Mouse (Mus musculus) lung, embryonic 14.5 days (tissue): ENCODE results near the gene Rab1a. TPM values are rescaled to one million over a fixed set of nuclear protein-coding genes. Genes with fewer than 3 reads are reported as not detected.
"Not testable (repeated sequence)": the region's sequence is repeated elsewhere in the genome, so short reads cannot be mapped to it uniquely, and the experiment has no call there.

Experiments
- ATAC-seq: fragments of 200-750 bp; cut with Nextera tagmentation; 2 replicates; pipeline ENCODE4 v1.8.0; 2017; ENCODE audit warnings: mild to moderate bottlenecking, moderate TSS enrichment, moderate library complexity; ENCODE audit not compliant: insufficient read depth
- DNase-seq: peaks from one replicate; pipeline ENCODE4 v3.0.0-alpha.2; 2015
- H3K27ac ChIP-seq: fragments of 300-500 bp; sonication (generic); 2 replicates; pipeline ENCODE4 v1.5.1; 2014; ENCODE audit warnings: low read depth, mild to moderate bottlenecking, moderate library complexity
- H3K27me3 ChIP-seq: fragments of 300-500 bp; sonication (generic); 2 replicates; pipeline ENCODE4 v1.6.1; 2014; ENCODE audit warnings: low read length, control low read depth; ENCODE audit not compliant: insufficient read depth
- H3K36me3 ChIP-seq: fragments of 300-500 bp; sonication (generic); 2 replicates; pipeline ENCODE4 v1.6.1; 2014; ENCODE audit warnings: control low read depth; ENCODE audit not compliant: insufficient read depth
- H3K4me1 ChIP-seq: fragments of 300-500 bp; sonication (generic); 2 replicates; pipeline ENCODE4 v1.6.1; 2014; ENCODE audit warnings: antibody characterized with exemption, control low read depth; ENCODE audit not compliant: insufficient read depth
- H3K4me2 ChIP-seq: fragments of 300-500 bp; sonication (generic); 2 replicates; pipeline ENCODE4 v1.6.1; 2014; ENCODE audit warnings: mild to moderate bottlenecking
- H3K4me3 ChIP-seq: fragments of 300-500 bp; sonication (generic); 2 replicates; pipeline ENCODE4 v1.5.1; 2014; ENCODE audit warnings: low read depth, low read length
- H3K9ac ChIP-seq: fragments of 300-500 bp; sonication (generic); 2 replicates; pipeline ENCODE4 v1.6.1; 2014
- H3K9me3 ChIP-seq: fragments of 300-500 bp; sonication (generic); 2 replicates; pipeline ENCODE4 v1.6.1; 2016; ENCODE audit warnings: low read depth, low read length, control low read depth
- CTCF ChIP-seq: IDR thresholded peaks from 2 replicates; pipeline ENCODE4 v1.5.1; 2016; ENCODE audit warnings: antibody characterized with exemption, low read depth
- WGBS: fragments of 180-500 bp; shearing (Covaris S2); extraction: QIAGEN DNeasy Blood & Tissue Kit; methylation state at CpG from one replicate; pipeline ENCODE4 v1.1.7; 2014; 5-methylcytosine and 5-hydroxymethylcytosine counted together
- polyA plus RNA-seq: library from polyadenylated mRNA; unstranded; fragments of >200 nt; fragmentation: Nextera tagmentation; extraction: Ambion mirVana; gene quantifications from 2 replicates; pipeline ENCODE4 v1.2.1, GENCODE M21; 2014

Gene Rab1a
- polyA plus RNA-seq = 241 and 258 TPM in 2 replicates

DNA sequence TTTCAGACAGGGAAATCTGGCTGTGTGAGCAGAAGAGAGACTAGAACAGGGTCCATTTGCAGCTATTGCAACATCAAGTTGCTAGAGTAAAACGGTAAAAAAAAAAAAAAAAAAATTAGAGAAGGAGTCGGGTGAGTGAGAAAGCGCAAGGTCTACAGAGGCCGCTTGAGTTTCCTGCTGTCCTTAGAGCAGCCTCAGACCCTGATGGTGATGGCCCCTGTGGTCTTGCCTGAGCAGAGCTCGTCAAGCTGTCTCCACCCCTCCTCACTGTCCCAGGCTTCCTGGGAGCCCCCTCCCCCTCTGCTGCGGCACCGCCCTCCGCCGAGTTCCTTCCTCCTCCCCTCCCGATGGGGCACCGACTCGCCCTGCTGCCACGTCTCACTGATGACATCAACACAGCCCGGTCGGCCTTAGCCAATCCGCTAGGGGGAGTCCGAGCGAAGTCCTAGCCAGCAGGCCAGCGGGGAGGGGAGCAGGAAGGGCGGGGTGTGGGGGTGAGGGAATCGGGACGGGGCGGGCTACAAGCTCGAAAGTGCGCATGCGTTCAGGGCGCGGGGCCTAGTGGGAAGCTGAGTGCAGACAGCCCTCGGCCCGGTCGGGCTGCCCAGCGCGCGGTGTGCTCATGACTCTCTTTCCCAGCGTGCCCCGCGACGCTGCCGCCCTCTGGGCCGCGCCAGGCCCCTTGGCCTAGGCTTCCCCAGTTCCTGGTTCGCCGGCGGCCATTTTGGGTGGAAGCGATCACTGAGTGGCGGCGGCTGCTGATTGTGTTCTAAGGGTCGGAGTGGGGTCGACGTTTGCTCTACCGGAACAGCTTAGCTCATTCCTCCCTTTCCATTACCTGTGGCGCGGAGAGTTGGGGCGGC, at the start of gene Rab1a:
TSS of gene Rab1a (plus strand) at position 720 of the 863 bp plus-strand sequence.
- under 1% methylated on average over 52 of the region's 54 CpGs for WGBS
- Histone ChIP-seq H3K4me3 (peak within 1 kb of the TSS; percentile 98), H3K27me3 (no peaks in the 10 kb centered on the region), H3K4me1 (peaks cover 12% of the 10 kb centered on the region), H3K4me2 (peak within 1 kb of the TSS; percentile 93), H3K27ac (peak within 1 kb of the TSS; percentile 98), H3K9ac (peak within 1 kb of the TSS; percentile 99), H3K9me3 (no peaks in the 10 kb centered on the region), H3K36me3 (0 out of 2 replicates have a peak, but pooled peaks cover 5% of the 10 kb centered on the region)
- TF ChIP-seq CTCF = peak; percentile 90
- DNase-seq = peak; percentile 100
- peak; percentile 100 for ATAC-seq

DNA sequence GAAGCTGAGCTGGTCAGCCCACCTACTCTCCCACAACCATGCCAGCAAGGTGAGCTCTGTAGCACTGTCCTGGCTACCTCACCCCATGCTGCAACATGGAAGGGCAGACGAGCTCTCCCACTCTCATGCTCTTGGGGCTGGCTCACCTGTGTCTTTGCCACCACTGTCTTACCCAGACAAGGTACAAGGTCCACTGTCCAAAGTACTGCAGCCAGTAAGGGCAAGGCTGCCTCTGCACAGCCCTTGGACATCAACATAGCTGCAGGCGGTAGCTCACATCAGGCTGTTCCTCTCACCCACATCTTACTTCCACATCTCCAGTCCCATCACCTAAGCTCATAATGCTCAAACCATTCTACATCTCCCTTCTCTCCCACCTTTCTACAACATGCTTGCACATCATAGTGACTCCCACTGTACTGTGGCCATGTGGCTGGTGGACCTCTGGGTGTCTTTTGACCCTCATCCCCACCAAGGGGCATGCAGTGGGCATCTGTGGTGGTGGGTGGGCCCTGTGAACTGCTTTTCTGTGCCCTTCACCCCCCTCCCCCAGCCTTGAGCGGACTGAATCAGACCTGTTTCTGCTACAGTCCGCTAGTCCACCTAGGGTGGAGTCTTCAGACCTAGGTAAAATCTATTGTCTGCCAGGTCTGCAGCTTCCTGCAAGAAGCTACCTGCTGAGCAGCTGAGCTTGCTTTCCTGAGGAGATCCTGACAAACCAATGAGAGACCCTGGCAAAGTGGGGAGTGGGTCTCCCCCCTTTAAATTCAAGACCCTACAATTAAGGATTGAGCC, 48.9 kb upstream of the Rab1a start:
- DNase-seq (no peak), ATAC-seq (no peak)
- Histone ChIP-seq H3K4me2 (no peak overlapping the region), H3K9ac (no peak overlapping the region), H3K4me1 (no peaks in the 10 kb centered on the region), H3K27ac (no peak overlapping the region), H3K36me3 (no peaks in the 10 kb centered on the region), H3K4me3 (no peak overlapping the region), H3K9me3 (no peaks in the 10 kb centered on the region), H3K27me3 (no peaks in the 10 kb centered on the region)
- TF ChIP-seq CTCF = no peak
- 79% methylated on average over 4 of the region's 4 CpGs for whole genome bisulfite sequencing

DNA sequence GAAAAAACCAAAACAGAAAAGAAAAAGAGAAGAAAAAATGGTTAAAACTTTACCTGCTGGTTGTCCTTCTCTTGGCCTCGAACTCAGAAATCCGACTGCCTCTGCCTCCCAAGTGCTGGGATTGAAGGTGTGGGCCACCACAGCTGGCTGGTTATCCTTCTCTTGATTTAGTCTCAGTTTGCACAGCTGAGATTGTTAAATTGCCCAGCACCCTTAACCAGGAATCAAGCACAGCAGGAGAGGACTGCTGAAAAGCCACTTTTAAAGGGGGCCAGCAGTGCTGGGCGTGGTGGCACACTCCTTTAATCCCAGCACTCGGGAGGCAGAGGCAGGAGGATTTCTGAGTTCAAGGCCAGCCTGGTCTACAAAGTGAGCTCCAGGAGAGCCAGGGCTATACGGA, 47.7 kb upstream of the Rab1a start:
- not testable (repeated sequence) for ATAC-seq, H3K27me3 ChIP-seq

DNA sequence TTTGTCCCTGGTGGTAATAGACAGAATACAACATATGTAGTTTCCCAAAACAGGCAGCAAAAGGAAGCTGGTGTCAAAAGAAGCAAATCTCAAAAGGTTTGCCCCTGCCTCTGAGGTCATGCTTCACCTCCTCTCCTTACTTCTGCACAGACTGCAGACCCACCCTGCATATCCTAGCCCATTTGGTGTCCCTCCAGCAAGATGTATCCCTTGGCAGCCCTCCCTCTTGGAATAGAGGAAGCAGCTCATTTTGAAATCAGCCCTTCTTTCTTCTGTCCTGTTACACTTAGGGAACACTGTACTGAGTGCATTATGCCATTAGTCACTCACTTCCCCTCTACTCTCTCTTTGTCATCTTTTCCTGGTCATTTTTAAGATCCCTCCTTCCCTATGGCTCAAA, 42.4 kb upstream of the Rab1a start:
- Histone ChIP-seq H3K9ac (no peak overlapping the region), H3K27ac (no peak overlapping the region), H3K4me3 (no peak overlapping the region), H3K4me1 (no peaks in the 10 kb centered on the region), H3K4me2 (no peak overlapping the region), H3K36me3 (no peaks in the 10 kb centered on the region), H3K27me3 (no peaks in the 10 kb centered on the region), H3K9me3 (no peaks in the 10 kb centered on the region)
- TF ChIP-seq CTCF = no peak
- ATAC-seq (no peak), DNase-seq (no peak)

More for the DNA sequence above, 47.7 kb upstream of the Rab1a start:
- H3K4me1 ChIP-seq, H3K9ac ChIP-seq, H3K4me3 ChIP-seq, H3K36me3 ChIP-seq, H3K9me3 ChIP-seq, H3K4me2 ChIP-seq, DNase-seq, H3K27ac ChIP-seq: not testable (repeated sequence)
- 90% methylated on average over 5 of the region's 5 CpGs for WGBS

DNA sequence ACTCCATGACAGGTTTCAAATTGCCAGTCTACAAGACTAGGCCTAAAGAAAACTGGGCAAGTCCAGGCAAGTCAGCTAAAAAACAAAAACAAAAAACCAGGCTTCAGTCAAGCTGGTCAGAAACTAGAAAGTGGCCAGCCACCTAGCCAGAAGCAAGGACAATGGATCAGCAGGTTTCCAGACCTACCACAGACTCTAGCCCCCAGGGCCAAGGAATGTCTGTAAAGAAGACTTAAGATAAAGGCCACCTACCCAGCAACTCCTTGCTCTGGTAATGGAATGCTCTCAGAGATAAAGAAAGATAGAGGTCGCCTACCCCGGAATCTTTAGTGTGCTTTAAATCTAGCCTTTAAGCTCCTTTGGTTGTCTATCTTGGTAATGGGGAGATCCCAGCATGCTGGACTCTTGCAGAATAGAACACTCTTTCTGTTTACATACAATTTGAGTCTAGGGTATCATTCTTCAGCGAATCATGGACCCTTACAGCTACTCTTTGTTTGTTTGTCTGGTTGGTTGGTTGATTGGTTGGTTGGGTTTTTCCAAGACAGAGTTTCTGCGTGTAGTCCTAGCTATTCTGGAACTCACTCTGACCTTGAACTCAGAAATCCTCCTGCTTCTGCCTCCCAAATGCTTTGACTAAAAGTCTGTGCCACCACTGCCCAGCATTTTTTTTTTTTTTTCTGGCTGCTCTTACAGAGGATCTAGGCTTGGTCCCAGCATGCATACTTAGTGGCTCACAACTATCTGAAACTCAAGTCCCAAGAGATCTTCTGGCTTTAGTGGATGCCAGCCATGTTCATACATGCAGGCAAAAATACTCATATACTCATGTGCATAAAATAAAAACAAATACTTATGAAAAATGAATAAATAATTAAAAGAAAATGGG, 36.0 kb upstream of the Rab1a start:
- Histone ChIP-seq H3K4me3 (no peak overlapping the region), H3K4me2 (no peak overlapping the region), H3K27ac (no peak overlapping the region), H3K36me3 (no peaks in the 10 kb centered on the region), H3K4me1 (no peaks in the 10 kb centered on the region), H3K27me3 (no peaks in the 10 kb centered on the region), H3K9ac (no peak overlapping the region), H3K9me3 (no peaks in the 10 kb centered on the region)
- 54% methylated on average over 4 of the region's 4 CpGs for WGBS
- no peak for TF ChIP-seq CTCF
- DNase-seq (no peak), ATAC-seq (no peak)

DNA sequence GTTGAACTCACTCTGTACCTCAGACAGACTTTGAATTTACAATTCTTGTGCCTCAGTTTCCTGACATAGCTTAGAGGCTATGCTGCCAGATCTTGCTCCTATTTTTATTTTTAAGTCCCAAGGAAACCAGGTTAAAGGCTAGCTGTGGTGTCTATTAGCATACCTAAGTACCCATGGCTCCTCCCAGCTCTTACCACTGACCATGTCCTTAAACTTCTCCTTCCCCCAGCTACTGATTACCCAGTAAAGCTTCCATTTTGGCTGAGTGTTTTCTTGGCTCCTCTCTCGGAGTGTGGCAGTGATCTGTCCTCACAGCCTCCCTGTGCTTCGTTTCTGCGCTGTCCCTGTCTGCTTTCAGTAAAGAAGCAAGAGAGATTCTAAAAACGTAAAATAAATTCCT, 35.2 kb upstream of the Rab1a start:
- Histone ChIP-seq H3K27me3 (no peaks in the 10 kb centered on the region), H3K4me1 (no peaks in the 10 kb centered on the region), H3K4me3 (no peak overlapping the region), H3K4me2 (no peak overlapping the region), H3K9me3 (no peaks in the 10 kb centered on the region), H3K36me3 (no peaks in the 10 kb centered on the region), H3K9ac (no peak overlapping the region), H3K27ac (no peak overlapping the region)
- no peak for DNase-seq
- ATAC-seq = no peak
- TF ChIP-seq CTCF = no peak
- 87% methylated on average over 4 of the region's 4 CpGs for WGBS

DNA sequence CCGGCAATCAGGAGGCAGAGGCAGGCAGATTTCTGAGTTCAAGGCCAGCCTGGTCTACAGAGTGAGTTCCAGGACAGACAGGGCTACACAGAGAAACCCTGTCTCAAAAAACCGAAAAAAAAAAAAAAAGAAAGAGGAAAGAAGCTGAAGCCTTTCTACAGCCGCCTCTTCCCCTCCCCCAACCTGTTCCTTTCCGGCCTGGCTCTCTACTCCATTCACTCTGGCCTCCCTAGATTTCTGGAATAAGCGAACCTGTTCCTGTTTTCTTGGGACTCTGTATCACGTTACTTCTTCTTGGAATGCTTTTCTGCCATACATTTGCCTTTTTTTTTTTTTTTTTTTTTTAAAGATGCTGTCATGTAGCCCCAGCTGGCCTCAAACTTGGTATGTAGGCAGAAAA, 34.8 kb upstream of the Rab1a start:
- not testable (repeated sequence) for DNase-seq

More for the DNA sequence above, 34.8 kb upstream of the Rab1a start:
- WGBS = 73% methylated on average over 6 of the region's 6 CpGs
- not testable (repeated sequence) for H3K9me3 ChIP-seq, H3K4me2 ChIP-seq, H3K9ac ChIP-seq, H3K36me3 ChIP-seq, ATAC-seq, H3K27ac ChIP-seq, H3K27me3 ChIP-seq, H3K4me3 ChIP-seq, H3K4me1 ChIP-seq
